Mouse (Mus musculus) liver, embryonic 14.5 days (tissue): ENCODE measurements around the gene Mettl15.
"Not testable (repeated sequence)": the region's sequence is repeated elsewhere in the genome, so short reads cannot be mapped to it uniquely, and the experiment has no call there.

Experiments used
- CTCF ChIP-seq: IDR thresholded peaks from 2 replicates; pipeline ENCODE4 v1.5.1; 2016; ENCODE audit warnings: antibody characterized with exemption, low read depth, control low read depth
- EP300 ChIP-seq: IDR thresholded peaks from 2 replicates; pipeline ENCODE4 v1.6.1; 2016; ENCODE audit warnings: antibody characterized with exemption, low read depth

GRCm38 (mm10) chr2:109216678-109217077 lies 63.9 kb downstream of the Mettl15 start:
- not testable (repeated sequence) for TF ChIP-seq EP300, CTCF
